Mouse (Mus musculus) stomach, embryonic 15.5 days (tissue): ENCODE data around the gene Vps16. TPM values are rescaled to one million over a fixed set of nuclear protein-coding genes. Genes with fewer than 3 reads are reported as not detected.

Experiments
- ATAC-seq: fragments of 200-750 bp; cut with Nextera tagmentation; 2 replicates; pipeline ENCODE4 v1.8.0; 2017; ENCODE audit warnings: low read depth, moderate number of reproducible peaks, moderate TSS enrichment; ENCODE audit not compliant: insufficient read depth, low FRiP score
- H3K27ac ChIP-seq: fragments of 300-500 bp; sonication (generic); 2 replicates; pipeline ENCODE4 v1.5.1; 2015; ENCODE audit warnings: mild to moderate bottlenecking, inconsistent platforms
- H3K27me3 ChIP-seq: fragments of 300-500 bp; sonication (generic); replicated peaks from 2 replicates; pipeline ENCODE4 v1.6.1; 2015; ENCODE audit warnings: inconsistent platforms
- H3K36me3 ChIP-seq: fragments of 300-500 bp; sonication (generic); 2 replicates; pipeline ENCODE4 v1.6.1; 2015; ENCODE audit warnings: inconsistent platforms
- H3K4me1 ChIP-seq: fragments of 300-500 bp; sonication (generic); 2 replicates; pipeline ENCODE4 v1.6.1; 2015; ENCODE audit warnings: inconsistent platforms
- H3K4me2 ChIP-seq: fragments of 300-500 bp; sonication (generic); 2 replicates; pipeline ENCODE4 v1.6.1; 2015; ENCODE audit warnings: mild to moderate bottlenecking, inconsistent platforms
- H3K4me3 ChIP-seq: fragments of 300-500 bp; sonication (generic); replicated peaks from 2 replicates; pipeline ENCODE4 v1.5.1; 2015; ENCODE audit warnings: inconsistent platforms
- H3K9ac ChIP-seq: fragments of 300-500 bp; sonication (generic); 2 replicates; pipeline ENCODE4 v1.6.1; 2015; ENCODE audit warnings: inconsistent platforms
- H3K9me3 ChIP-seq: fragments of 300-500 bp; sonication (generic); 2 replicates; pipeline ENCODE4 v1.6.1; 2016; ENCODE audit warnings: inconsistent platforms
- WGBS: fragments of 180-500 bp; shearing (Covaris S2); methylation state at CpG from one replicate; pipeline ENCODE4 v1.1.7; 2015; 5-methylcytosine and 5-hydroxymethylcytosine counted together
- polyA plus RNA-seq: library from polyadenylated mRNA; unstranded; fragments of >200 nt; fragmentation: Nextera tagmentation; extraction: Ambion mirVana; gene quantifications from 2 replicates; pipeline ENCODE4 v1.2.1, GENCODE M21; 2015

Gene Vps16
- polyA plus RNA-seq, 1 experiment from 2014 or later: 78.8 TPM

DNA sequence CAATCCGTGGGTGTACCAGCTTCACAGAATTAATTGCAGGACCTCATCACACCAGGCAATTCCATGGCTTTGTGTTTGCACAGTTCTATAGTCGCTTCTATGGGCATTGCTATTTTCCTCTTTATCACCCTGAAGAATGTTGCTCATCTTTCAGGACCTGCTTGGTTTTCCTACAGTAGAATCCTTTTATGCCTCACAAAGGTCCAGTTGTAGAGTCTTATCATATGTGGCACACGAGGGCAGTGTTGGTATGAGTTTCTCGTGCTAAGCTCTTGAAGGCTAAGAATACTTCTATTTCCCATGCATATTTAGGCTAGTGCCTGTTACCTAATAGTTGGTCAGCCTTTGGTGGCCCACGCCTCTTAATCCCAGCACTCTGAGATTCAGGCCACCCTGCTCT is 973 bp downstream of the Vps16 start:
- Histone ChIP-seq H3K9ac (peak overlapping the region; percentile 90), H3K9me3 (no peaks in the 10 kb centered on the region), H3K4me3 (peak overlapping the region; percentile 84), H3K36me3 (no peaks in the 10 kb centered on the region), H3K27ac (peak overlapping the region; percentile 93; the same call in 1 of the 2 replicates), H3K4me2 (peak overlapping the region; percentile 95), H3K27me3 (no peaks in the 10 kb centered on the region), H3K4me1 (peaks cover 9% of the 10 kb centered on the region)
- no peak for ATAC-seq
- 34% methylated on average over 5 of the region's 5 CpGs for WGBS

DNA sequence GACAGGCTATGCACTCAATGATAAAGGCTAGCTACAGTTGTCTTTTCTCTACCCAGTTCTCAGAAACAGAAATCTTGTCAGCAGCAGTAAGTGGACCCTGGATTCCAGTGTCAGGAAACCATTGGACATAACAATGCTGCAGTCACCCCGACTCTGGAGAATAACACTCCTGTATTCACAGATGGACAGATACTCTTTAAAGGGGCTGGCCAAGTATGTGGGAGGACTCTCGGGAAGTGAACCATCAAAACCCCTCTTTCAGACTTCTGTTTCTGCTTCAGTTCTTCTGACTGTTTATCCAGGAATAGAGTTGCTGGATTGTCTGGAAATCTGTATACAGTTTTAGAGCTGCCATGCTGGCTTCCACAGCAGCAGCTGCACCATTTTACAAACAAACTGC is 5.7 kb downstream of the Vps16 start:
- Histone ChIP-seq H3K4me2 (no peak overlapping the region), H3K9ac (no peak overlapping the region), H3K4me1 (0 out of 2 replicates have a peak, but pooled peaks cover 2% of the 10 kb centered on the region), H3K9me3 (no peaks in the 10 kb centered on the region), H3K27me3 (no peaks in the 10 kb centered on the region), H3K36me3 (no peaks in the 10 kb centered on the region), H3K27ac (no peak overlapping the region; the same call in 1 of the 2 replicates), H3K4me3 (no peak overlapping the region)
- no peak for ATAC-seq
- 56% methylated on average over 2 of the region's 2 CpGs for WGBS

DNA sequence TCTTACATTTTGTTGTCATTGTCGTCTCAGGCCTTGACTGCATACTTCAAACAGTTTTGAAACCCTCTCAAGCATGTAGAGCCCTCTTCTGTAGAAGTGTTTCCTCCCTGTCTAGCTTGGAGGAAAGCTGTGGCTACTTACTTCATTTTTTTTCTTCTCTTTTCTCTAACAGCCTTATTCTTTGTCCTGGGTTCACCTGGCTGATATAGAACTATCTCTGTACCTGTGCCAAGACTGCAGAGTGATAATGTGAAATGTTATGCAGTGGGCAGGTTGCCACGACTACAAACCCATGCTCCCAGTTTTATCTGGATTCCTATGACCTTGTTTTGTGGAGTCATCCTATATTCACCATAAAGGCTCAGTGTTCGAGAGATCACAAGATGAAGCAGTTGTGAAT is 6.3 kb downstream of the Vps16 start:
- H3K27me3 ChIP-seq: no peaks in the 10 kb centered on the region
- no peak overlapping the region for H3K4me2 ChIP-seq
- no peaks in the 10 kb centered on the region for H3K9me3 ChIP-seq
- H3K9ac ChIP-seq: no peak overlapping the region
- no peak overlapping the region for H3K4me3 ChIP-seq
- H3K36me3 ChIP-seq: no peaks in the 10 kb centered on the region
- ATAC-seq: no peak
- peak overlapping the region; percentile 26; the same call in 1 of the 2 replicates for H3K27ac ChIP-seq
- WGBS: 74% methylated on average over 3 of the region's 3 CpGs
- no peaks in the 10 kb centered on the region for H3K4me1 ChIP-seq

DNA sequence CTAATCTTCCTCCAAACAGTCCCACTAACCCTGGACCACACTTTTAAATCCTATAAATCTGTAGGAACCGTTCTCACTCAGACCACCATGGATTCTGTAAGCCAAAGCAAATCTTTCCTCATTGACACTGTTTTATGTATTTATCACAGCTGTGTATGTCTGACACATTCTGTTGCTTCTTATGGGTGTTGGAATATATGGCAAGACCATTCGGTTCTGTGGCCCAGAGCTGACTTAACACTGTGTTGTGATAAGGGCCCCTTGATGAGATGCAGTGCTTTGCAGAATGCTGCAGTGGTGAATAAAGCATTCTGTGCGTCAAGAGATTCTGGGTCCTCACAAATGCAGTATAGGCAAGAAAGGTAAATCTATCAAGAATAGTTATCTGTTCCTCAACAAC is 8.0 kb downstream of the Vps16 start:
- Histone ChIP-seq H3K4me3 (no peak overlapping the region), H3K4me1 (no peaks in the 10 kb centered on the region), H3K36me3 (no peaks in the 10 kb centered on the region), H3K27me3 (no peaks in the 10 kb centered on the region), H3K9me3 (no peaks in the 10 kb centered on the region), H3K27ac (no peak overlapping the region), H3K4me2 (no peak overlapping the region), H3K9ac (no peak overlapping the region)
- WGBS: 83% methylated on average over 3 of the region's 3 CpGs
- ATAC-seq: no peak

DNA sequence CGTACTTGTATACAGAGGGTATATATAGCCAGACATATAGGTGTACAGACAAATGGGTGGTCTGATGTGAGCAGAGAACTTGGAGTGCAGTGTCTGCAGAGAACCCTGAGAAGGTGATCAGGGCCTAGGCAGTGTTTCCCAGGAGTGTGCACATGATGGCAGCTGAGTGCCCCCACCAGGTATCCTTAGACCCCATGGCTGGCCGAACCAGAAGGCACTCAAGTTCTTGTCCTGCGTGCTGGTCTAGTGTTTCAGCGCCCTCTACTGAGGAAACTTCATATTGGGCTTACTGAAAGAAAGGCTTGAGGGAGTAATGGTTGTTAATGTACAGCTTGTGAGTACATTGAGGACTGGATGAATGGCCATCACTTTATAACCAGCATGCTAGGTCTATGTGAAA is 9.0 kb downstream of the Vps16 start:
- no peak overlapping the region for H3K4me3 ChIP-seq
- H3K27ac ChIP-seq: no peak overlapping the region
- H3K4me2 ChIP-seq: no peak overlapping the region
- H3K9me3 ChIP-seq: no peaks in the 10 kb centered on the region
- ATAC-seq: no peak; the same call in 1 of the 2 replicates
- no peaks in the 10 kb centered on the region; the same call in 1 of the 2 replicates for H3K36me3 ChIP-seq
- 27% methylated on average over 4 of the region's 4 CpGs for WGBS
- H3K4me1 ChIP-seq: no peaks in the 10 kb centered on the region
- no peaks in the 10 kb centered on the region for H3K27me3 ChIP-seq
- no peak overlapping the region for H3K9ac ChIP-seq

DNA sequence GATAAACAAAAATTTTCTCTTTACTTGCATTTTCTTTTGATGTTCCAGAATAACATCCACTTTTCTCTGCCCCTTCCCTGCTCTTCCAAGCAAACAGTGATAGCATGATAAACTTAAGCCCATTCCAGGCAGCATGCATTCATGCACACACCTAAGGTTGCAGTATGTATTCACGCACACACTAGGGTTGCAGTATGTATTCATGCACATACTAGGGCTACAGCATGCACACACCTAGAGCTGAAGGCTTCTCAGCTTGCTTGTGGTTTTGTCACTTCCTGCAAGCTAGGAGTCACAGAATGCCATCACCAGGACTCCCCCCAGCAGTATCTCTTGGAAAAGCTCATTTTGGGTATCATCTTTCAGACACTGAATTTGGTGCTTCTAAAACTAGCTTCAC is 12.6 kb downstream of the Vps16 start:
- Histone ChIP-seq H3K4me2 (no peak overlapping the region), H3K9ac (no peak overlapping the region), H3K27ac (no peak overlapping the region), H3K36me3 (peaks cover 35% of the 10 kb centered on the region), H3K27me3 (no peaks in the 10 kb centered on the region), H3K4me1 (no peaks in the 10 kb centered on the region), H3K4me3 (no peak overlapping the region), H3K9me3 (no peaks in the 10 kb centered on the region)
- 81% methylated on average over 1 of the region's 1 CpGs for WGBS
- ATAC-seq: no peak

DNA sequence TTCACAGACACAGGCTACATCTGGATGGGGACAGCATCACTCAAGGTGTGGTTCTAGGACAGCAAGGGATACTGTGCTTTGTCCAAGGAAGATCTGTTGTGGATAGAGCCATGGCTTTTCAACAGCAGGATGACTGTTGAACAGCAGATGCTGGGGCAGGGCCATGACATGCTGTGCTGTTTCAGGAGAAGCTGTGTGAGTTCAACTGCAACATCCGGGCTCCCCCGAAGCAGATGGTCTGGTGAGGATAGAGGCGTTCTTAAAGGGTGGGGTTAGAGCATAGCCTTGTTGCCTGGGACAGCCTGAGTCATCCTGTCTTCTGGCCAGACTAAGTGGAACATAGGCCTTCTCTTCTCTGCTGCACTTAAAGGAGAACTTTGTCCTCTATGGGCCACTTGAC is 14.7 kb downstream of the Vps16 start:
- peaks cover 49% of the 10 kb centered on the region for H3K36me3 ChIP-seq
- no peaks in the 10 kb centered on the region for H3K4me1 ChIP-seq
- no peak overlapping the region for H3K4me2 ChIP-seq
- no peaks in the 10 kb centered on the region for H3K27me3 ChIP-seq
- 91% methylated on average over 3 of the region's 3 CpGs for WGBS
- H3K4me3 ChIP-seq: no peak overlapping the region
- no peak overlapping the region for H3K27ac ChIP-seq
- ATAC-seq: no peak
- H3K9me3 ChIP-seq: no peaks in the 10 kb centered on the region
- H3K9ac ChIP-seq: no peak overlapping the region

DNA sequence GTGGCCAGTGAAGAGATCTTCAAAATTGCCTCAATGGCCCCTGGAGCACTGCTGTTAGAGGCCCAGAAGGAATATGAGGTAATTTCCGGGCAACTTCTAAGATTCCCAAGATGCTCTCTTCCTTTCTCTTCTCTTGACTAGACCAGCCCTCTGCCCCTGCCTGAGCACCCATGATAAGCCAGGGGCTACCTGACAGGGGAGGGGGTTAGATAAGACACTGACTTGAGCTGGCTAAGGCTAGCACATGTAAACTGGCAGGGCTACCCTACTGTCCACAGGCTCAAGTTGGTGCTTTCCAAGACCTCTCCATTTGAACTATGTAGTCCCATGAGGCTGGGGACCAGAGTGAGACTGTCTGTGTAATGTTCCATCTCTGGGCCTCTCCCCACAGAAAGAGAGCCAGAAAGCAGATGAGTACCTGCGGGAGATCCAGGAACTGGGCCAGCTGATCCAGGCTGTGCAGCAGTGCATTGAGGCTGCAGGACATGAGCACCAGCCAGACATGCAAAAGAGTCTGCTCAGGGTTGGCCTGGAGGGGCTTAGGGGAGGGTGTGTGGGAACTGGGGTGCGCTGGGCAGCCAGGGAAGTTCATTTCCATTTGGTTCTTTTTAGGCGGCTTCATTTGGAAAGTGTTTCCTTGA is 15.8 kb downstream of the Vps16 start:
- ATAC-seq: no peak
- no peak overlapping the region for H3K27ac ChIP-seq
- H3K9me3 ChIP-seq: no peaks in the 10 kb centered on the region
- H3K4me1 ChIP-seq: no peaks in the 10 kb centered on the region
- no peaks in the 10 kb centered on the region for H3K27me3 ChIP-seq
- peaks cover 55% of the 10 kb centered on the region for H3K36me3 ChIP-seq
- no peak overlapping the region for H3K4me2 ChIP-seq
- H3K9ac ChIP-seq: no peak overlapping the region
- 91% methylated on average over 4 of the region's 4 CpGs for WGBS
- no peak overlapping the region for H3K4me3 ChIP-seq

DNA sequence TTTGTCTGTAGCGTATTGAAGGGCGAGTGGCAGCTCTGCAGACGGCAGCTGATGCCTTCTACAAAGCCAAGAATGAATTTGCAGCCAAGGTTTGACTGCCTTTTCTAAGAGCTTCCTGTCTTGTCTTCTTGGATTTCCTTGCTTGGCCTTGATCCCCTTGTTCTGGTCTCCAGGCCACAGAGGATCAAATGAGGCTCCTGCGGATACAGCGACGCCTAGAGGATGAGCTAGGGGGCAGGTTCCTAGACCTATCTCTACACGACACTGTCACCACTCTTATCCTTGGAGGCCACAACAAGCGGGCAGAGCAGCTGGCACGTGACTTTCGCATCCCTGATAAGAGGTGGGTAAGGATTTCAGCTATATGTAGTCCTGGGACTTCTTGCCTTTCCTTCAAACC is 18.0 kb downstream of the Vps16 start:
- WGBS: 87% methylated on average over 10 of the region's 10 CpGs
- no peak for ATAC-seq

DNA sequence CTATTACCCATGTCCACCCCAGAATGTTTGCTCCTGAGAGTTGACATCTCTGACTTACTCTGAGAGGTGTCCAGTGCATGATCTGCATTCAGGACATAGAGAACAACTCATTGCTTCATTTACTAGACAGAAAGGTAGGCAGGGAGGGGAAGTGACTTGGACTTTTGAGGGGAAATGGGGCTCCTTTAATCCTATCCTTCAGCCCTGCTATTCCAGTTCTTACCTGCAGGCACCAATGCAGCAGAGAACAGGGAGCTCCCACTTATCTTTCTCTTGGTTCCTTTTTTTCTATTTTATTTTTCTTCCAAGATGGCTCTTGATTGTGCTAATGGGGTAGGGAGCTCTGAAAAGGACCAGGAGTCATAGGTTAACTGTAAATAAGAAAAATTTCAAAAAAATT is 24.3 kb downstream of the Vps16 start:
- H3K9ac ChIP-seq: no peak overlapping the region
- H3K9me3 ChIP-seq: no peaks in the 10 kb centered on the region
- peaks cover 11% of the 10 kb centered on the region; the same call in 1 of the 2 replicates for H3K4me1 ChIP-seq
- no peak overlapping the region for H3K4me2 ChIP-seq
- no peak overlapping the region for H3K27ac ChIP-seq
- no peaks in the 10 kb centered on the region for H3K27me3 ChIP-seq
- no peak for ATAC-seq
- H3K36me3 ChIP-seq: peaks cover 9% of the 10 kb centered on the region; the same call in 1 of the 2 replicates
- no peak overlapping the region for H3K4me3 ChIP-seq

More for the DNA sequence above, 18.0 kb downstream of the Vps16 start:
- Histone ChIP-seq H3K4me1 (no peaks in the 10 kb centered on the region), H3K9ac (no peak overlapping the region), H3K27ac (no peak overlapping the region), H3K4me2 (no peak overlapping the region), H3K27me3 (no peaks in the 10 kb centered on the region), H3K9me3 (no peaks in the 10 kb centered on the region), H3K36me3 (peaks cover 55% of the 10 kb centered on the region), H3K4me3 (no peak overlapping the region)

DNA sequence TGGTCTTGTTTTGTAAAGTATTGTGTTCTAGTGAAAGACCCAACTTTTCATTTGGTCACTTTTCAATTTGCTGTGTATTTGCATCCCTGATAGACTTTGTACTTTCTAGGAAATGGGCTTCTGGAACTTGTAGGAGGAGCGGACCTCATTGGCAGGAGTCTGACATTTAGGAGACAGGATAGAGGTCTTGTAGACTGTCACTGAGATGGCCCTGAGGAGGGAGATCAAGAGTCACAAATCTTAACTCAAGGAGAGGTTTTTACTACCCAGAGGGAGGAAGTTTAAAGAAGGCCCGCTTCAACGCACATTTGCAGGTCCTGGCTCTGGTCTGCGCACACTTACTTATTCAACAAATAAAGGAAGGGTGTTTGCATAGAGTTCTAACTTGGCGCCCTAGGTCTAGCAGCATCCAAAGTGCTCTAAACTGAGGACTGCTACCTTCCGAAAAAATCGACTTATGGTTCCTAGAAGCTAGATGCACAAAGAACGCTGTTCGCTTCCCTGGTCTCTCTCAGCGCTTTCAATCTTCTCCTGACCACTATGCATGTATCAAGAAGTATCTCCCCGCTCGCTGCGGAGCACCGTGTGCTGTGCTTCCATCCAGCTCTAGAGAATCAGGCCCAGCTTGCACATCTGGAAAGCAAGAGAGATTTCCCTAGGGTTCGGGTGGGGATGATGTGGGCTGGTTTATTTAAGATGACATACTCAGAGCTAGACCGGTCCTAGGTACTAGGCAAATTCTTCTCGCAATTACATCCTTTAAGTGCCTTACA is 25.1 kb downstream of the Vps16 start:
- no peak for ATAC-seq
- 9% methylated on average over 17 of the region's 17 CpGs for WGBS
- Histone ChIP-seq H3K27me3 (no peaks in the 10 kb centered on the region), H3K9me3 (no peaks in the 10 kb centered on the region), H3K9ac (no peak overlapping the region), H3K27ac (no peak overlapping the region), H3K36me3 (peaks cover 3% of the 10 kb centered on the region; the same call in 1 of the 2 replicates), H3K4me1 (peaks cover 11% of the 10 kb centered on the region; the same call in 1 of the 2 replicates), H3K4me3 (peak overlapping the region; percentile 88), H3K4me2 (peak overlapping the region; percentile 93)

DNA sequence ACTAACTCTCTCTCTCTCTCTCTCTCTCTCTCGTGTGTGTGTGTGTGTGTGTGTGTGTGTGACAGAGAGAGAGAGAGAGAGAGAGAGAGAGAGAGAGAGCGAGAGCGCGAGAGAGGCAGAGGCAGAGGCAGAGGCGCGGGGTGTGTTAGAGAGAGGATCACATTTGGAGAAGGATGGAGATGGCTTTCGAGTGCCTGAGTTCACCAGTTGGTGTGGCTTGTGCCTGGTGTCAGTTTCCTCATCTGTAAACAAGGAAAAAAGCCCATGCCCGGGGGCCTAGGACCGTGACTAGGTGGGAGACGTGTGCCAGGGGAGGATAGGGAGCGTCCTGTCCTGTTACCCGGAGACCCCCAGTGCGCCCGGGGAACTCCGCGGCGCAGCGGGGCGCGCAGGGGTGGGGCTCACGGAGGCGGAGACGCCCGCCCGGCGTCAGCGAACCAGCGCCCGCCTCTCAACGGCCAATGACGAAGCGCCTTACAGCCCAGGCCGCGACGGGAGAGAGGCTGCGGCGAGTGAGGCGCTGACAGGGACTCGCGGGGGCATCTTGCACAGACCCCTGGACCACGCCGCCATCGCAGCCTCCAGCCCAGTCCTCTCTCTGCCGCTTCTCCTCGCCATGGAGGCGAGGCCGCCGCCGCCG is 25.8 kb downstream of the Vps16 start, which contains the start of gene Ptpra:
Ptpra (plus strand) TSS at position 485 of the 640 bp plus-strand sequence.
- peak; percentile 96 for ATAC-seq
- peaks cover 11% of the 10 kb centered on the region; the same call in 1 of the 2 replicates for H3K4me1 ChIP-seq
- no peaks in the 10 kb centered on the region for H3K9me3 ChIP-seq
- H3K27me3 ChIP-seq: no peaks in the 10 kb centered on the region
- peak within 1 kb of the TSS; percentile 93 for H3K4me2 ChIP-seq
- WGBS: under 1% methylated on average over 43 of the region's 50 CpGs
- peak within 1 kb of the TSS; percentile 70 for H3K9ac ChIP-seq
- no peaks in the 10 kb centered on the region; the same call in 1 of the 2 replicates for H3K36me3 ChIP-seq
- H3K4me3 ChIP-seq: peak within 1 kb of the TSS; percentile 88
- H3K27ac ChIP-seq: peak within 1 kb of the TSS; percentile 89
